Mouse (Mus musculus) spleen, postnatal 36 days (tissue): ENCODE measurements around the gene Aacs.
A peak's percentile ranks its signal among the peaks of the same experiment; 100 is the strongest.
"Not testable (repeated sequence)": the region's sequence is repeated elsewhere in the genome, so short reads cannot be mapped to it uniquely, and the experiment has no call there.

ENCODE experiments used
- DNase-seq, 2 experiments: peaks; one replicate each; pipeline ENCODE4 v3.0.0; 2022; ENCODE audit warnings: low spot score in 2 of 2, mixed read lengths in 1 of 2

Aacs gene

DNA sequence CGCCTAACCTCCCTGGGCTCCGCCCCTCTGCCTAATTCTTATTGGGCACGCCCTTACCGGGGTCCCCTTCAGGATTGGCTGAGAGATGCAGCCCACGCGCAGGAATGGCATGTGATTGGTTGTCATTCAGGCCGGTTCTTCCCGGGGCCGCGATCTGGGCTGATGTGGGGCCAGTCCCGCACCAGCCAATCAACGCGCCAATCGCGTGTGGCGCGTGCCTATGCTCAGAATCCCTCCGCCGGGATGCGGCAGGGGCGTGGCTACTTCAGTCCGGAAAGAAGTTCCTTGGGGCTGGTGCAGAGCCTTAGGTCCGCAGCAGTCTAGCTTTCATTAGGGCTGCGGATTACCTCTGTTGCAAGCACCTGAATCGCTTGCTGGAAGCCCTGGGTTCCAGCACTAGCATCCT is 9.9 kb upstream of the Aacs start:
- DNase-seq: peak; percentile 98

- no peak for DNase-seq
These were observed 9.1 kb upstream of the Aacs start for GRCm38 (mm10) chr5:125466483-125466882.

DNA sequence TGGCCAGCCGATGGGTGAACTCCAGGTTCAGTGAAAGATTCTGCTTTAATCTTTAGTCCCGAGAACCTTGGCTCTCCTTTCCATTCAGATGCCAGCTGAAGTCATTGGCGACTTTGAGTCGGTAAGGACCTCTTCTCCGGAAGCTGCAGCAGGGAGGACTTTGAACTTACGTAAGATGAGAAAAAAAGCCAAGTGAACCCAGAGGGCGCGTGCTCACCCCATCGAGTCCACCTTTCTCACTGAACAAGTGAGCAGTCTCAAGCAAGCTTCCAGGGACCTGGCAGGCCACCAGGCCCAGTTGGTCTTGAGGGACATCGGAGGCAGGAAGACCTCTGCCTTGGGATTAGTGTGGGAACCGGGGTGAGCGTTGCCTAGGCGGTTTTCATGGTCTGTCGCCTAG is 8.4 kb upstream of the Aacs start:
- no peak for DNase-seq

GRCm38 (mm10) chr5:125470713-125471112 is 4.9 kb upstream of the Aacs start:
- DNase-seq: no peak

- no peak for DNase-seq
These were observed 2.7 kb upstream of the Aacs start for GRCm38 (mm10) chr5:125472796-125473475.

DNA sequence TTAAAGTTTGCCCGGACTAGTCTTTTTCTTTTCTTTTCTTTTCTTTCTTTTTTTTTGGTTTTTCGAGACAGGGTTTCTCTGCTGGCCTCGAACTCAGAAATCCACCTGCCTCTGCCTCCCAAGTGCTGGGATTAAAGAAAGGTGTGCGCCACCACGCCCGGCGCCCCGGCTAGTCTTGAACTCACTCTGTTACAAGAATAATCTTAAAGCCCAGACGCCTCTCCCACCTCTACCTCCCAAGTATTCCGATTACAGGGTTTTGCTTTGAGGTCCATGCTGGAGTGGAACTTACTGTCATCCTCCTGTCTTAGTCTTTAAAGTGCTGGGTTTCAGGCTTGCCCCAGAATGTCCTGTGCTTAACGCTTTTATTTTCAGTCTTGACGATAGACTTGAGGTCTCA is 584 bp upstream of the Aacs start:
- DNase-seq: peak in 1 of 2 experiments; percentile 26

DNA sequence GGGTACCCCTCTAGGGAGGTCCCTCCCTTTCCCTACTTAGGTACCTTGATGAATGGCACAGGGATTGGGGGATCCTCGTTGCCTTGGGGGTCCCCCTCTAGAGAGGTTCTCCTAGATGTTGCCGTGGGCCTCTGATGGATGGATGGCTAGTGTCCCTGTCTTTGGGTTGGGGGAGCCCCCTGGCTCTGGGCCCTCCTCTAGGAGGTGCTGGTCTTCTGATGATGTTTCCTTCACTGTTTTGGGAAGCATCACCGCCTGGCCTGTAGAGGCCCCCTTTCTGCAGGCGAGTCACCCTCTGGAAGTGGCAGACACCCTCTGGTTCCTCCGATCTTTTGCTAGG is 642 bp downstream of the Aacs start:
- no peak for DNase-seq

- DNase-seq: no peak
These were observed 1.2 kb downstream of the Aacs start for GRCm38 (mm10) chr5:125476799-125477198.

DNA sequence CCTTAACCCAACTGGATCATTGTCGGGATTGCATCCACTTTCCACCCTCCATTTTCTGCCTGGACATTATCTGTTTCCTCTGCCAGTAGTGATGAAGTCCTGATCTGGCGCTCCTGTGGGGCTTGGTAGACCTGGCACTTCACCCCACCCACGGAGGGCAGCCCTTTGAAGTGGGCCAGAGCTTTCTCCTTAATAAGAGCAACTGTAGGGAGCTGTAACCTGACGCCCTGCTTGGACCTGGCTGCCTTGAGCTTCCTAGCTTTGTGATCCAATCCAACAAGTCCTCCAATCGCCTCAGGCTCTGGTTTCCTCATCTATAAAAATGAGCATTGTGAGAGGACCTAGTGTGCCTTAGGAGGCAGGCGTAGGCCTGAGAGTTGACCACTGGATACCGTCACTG is 1.9 kb downstream of the Aacs start:
- DNase-seq: no peak

- DNase-seq: no peak
These were observed 2.4 kb downstream of the Aacs start for GRCm38 (mm10) chr5:125478037-125478436.

- no peak for DNase-seq
These were observed 3.8 kb downstream of the Aacs start for GRCm38 (mm10) chr5:125479376-125479775.

- DNase-seq: no peak
These were observed 5.0 kb downstream of the Aacs start for GRCm38 (mm10) chr5:125480434-125481231.

DNA sequence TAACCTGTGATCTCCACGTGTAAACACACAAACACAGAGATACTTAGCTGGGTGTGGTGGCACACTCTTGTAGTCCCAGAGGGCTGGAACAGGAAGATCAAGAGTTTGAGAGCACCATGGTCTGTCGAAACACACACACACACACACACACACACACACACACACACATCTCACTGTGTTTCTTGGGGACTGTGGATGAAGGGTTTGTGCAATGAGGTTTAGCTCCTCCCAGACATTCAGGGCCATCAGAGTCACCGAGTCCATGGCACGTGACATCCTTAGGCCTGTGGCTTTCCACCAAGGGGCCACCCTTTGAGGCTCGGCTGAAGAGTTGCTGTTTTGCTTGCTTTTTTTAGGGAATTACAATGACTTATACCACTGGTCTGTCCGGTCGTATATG is 6.9 kb downstream of the Aacs start:
- no peak for DNase-seq

GRCm38 (mm10) chr5:125483712-125484611 is 8.3 kb downstream of the Aacs start:
- DNase-seq: peak; percentile 26 to 30

DNA sequence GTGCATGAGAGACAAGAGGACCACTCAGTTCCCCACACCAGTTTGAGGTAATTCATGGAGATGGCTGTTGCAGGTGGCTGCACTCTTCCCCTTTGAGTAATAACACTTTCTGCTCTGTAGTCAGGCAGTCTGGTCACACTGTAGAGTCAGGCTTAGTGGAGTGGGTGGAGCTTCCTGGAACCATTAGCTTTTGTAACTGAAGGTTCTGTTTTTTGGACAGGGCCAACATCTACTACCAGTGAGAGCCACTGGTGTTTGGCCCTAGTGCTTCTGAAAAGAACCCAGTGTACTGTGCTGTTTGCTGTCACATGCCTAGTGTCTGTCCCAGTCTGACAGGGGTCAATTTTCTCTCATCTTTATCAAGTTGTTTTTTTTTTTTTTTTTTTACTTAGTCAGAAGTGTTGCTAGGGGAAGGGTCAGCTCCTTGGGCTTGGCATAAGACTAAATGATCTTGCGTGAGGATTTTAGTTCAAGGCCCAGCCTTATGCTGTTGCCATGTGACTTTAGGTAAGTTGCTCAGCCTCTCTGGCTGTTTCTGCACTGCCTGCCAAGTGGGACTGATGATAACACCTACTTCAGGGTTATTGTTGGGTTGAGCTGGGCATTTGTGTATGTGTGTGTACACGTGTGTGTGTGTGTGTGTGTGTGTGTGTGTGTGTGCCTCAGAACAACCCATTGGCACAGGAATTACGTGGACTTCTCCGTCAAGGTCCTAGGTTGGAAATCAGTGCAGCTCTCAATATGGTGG is 9.6 kb downstream of the Aacs start:
- peak; percentile 61 to 68 for DNase-seq

- no peak for DNase-seq
These were observed 10.5 kb downstream of the Aacs start for GRCm38 (mm10) chr5:125486088-125486487.

GRCm38 (mm10) chr5:125487375-125488115 is 11.9 kb downstream of the Aacs start:
- no peak for DNase-seq

GRCm38 (mm10) chr5:125488116-125488455 is 12.5 kb downstream of the Aacs start:
- DNase-seq: peak; percentile 23 to 35

- DNase-seq: not testable (repeated sequence)
These were observed 13.3 kb downstream of the Aacs start for GRCm38 (mm10) chr5:125488953-125489352.

DNA sequence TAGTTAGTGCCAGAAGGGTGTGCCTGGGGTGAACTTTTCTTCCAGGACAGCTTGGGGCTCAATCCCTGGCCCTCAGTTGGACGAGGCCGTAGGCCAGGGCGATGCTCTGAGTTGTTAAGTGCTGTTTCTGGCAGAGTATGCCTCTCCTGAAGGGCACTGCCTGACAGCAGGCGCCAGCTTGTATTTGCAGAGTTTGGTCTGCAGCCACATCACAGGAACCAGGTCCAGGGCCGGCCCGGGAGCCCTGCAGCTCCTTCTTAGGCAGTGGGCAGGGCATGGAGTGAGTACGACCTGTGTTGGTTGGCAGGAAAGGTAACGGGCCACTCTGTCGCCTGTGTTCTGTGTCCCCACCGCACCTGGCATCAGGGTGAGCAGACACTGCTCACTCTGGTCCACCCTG is 15.5 kb downstream of the Aacs start:
- no peak for DNase-seq
